Mouse (Mus musculus) kidney, embryonic 16.5 days (tissue): ENCODE measurements at regions not wholly inside any gene's neighbourhood (a gene's known extent, or its start where the extent isn't known, plus 50 kb on each side); places are given as distances from the start of the nearest gene placed in this dataset.
"Not testable (repeated sequence)": the region's sequence is repeated elsewhere in the genome, so short reads cannot be mapped to it uniquely, and the experiment has no call there.

Experiments
- ATAC-seq: fragments of 200-750 bp; cut with Nextera tagmentation; 2 replicates; pipeline ENCODE4 v1.8.0; 2017; ENCODE audit warnings: moderate TSS enrichment; ENCODE audit not compliant: low FRiP score, low TSS enrichment
- H3K27ac ChIP-seq: fragments of 300-500 bp; sonication (generic); 2 replicates; pipeline ENCODE4 v1.5.1; 2014; ENCODE audit warnings: low read length
- H3K27me3 ChIP-seq: fragments of 300-500 bp; sonication (generic); 2 replicates; pipeline ENCODE4 v1.6.1; 2014; ENCODE audit warnings: low read length, control low read depth, mixed read lengths; ENCODE audit not compliant: insufficient read depth
- H3K36me3 ChIP-seq: fragments of 300-500 bp; sonication (generic); 2 replicates; pipeline ENCODE4 v1.6.1; 2014; ENCODE audit warnings: low read length, control low read depth, mixed read lengths; ENCODE audit not compliant: insufficient read depth
- H3K4me1 ChIP-seq: fragments of 300-500 bp; sonication (generic); 2 replicates; pipeline ENCODE4 v1.6.1; 2014; ENCODE audit warnings: low read length, control low read depth, mixed read lengths; ENCODE audit not compliant: insufficient read depth
- H3K4me2 ChIP-seq: fragments of 300-500 bp; sonication (generic); replicated peaks from 2 replicates; pipeline ENCODE4 v1.6.1; 2014; ENCODE audit warnings: low read depth, low read length
- H3K4me3 ChIP-seq: fragments of 300-500 bp; sonication (generic); 2 replicates; pipeline ENCODE4 v1.5.1; 2014; ENCODE audit warnings: mild to moderate bottlenecking, low read length
- H3K9ac ChIP-seq: fragments of 300-500 bp; sonication (generic); replicated peaks from 2 replicates; pipeline ENCODE4 v1.6.1; 2014; ENCODE audit warnings: low read length
- H3K9me3 ChIP-seq: fragments of 300-500 bp; sonication (generic); 2 replicates; pipeline ENCODE4 v1.6.1; 2016; ENCODE audit warnings: low read length, control low read depth
- WGBS: fragments of 180-500 bp; shearing (Covaris S2); extraction: QIAGEN DNeasy Blood & Tissue Kit; methylation state at CpG from one replicate; pipeline ENCODE4 v1.1.7; 2014; 5-methylcytosine and 5-hydroxymethylcytosine counted together

GRCm38 (mm10) chr10:26139100-26140093, 60.5 kb upstream of the Tmem200a start:
- Histone ChIP-seq H3K9me3 (no peaks in the 10 kb centered on the region), H3K4me2 (no peak overlapping the region), H3K4me1 (no peaks in the 10 kb centered on the region), H3K27ac (no peak overlapping the region), H3K36me3 (no peaks in the 10 kb centered on the region), H3K9ac (no peak overlapping the region), H3K4me3 (no peak overlapping the region), H3K27me3 (no peaks in the 10 kb centered on the region)
- ATAC-seq, result peak; percentile 49; the same call in 1 of the 2 replicates
- 38% methylated on average over 12 of the region's 12 CpGs for WGBS

- Histone ChIP-seq H3K9me3 (peaks cover 3% of the 10 kb centered on the region), H3K4me1 (no peaks in the 10 kb centered on the region), H3K9ac (no peak overlapping the region), H3K36me3 (no peaks in the 10 kb centered on the region), H3K4me2 (no peak overlapping the region), H3K27me3 (no peaks in the 10 kb centered on the region), H3K4me3 (no peak overlapping the region), H3K27ac (no peak overlapping the region)
- ATAC-seq, result no peak
- WGBS, result 85% methylated on average over 2 of the region's 2 CpGs
Measured at GRCm38 (mm10) chr10:26152586-26152985, 73.7 kb upstream of the Tmem200a start.

GRCm38 (mm10) chr10:26158786-26159185, 70.7 kb upstream of the Samd3 start:
- H3K27me3 ChIP-seq, result no peaks in the 10 kb centered on the region

GRCm38 (mm10) chr10:26161139-26161538, 68.4 kb upstream of the Samd3 start:
- not testable (repeated sequence) for H3K9me3 ChIP-seq, ATAC-seq, H3K4me2 ChIP-seq, H3K4me1 ChIP-seq, H3K9ac ChIP-seq, H3K4me3 ChIP-seq, H3K27ac ChIP-seq, H3K27me3 ChIP-seq, H3K36me3 ChIP-seq

More at GRCm38 (mm10) chr10:26158786-26159185, 70.7 kb upstream of the Samd3 start:
- Histone ChIP-seq H3K4me1 (no peaks in the 10 kb centered on the region), H3K36me3 (no peaks in the 10 kb centered on the region), H3K4me2 (no peak overlapping the region), H3K9me3 (no peaks in the 10 kb centered on the region), H3K9ac (no peak overlapping the region), H3K4me3 (no peak overlapping the region), H3K27ac (no peak overlapping the region)
- no peak for ATAC-seq
- 39% methylated on average over 3 of the region's 3 CpGs for WGBS

GRCm38 (mm10) chr10:26164531-26164930, 65.0 kb upstream of the Samd3 start:
- H3K9ac ChIP-seq, result no peak overlapping the region
- ATAC-seq, result no peak
- H3K9me3 ChIP-seq, result no peaks in the 10 kb centered on the region
- H3K4me2 ChIP-seq, result no peak overlapping the region
- no peaks in the 10 kb centered on the region for H3K4me1 ChIP-seq
- WGBS, result 83% methylated on average over 2 of the region's 2 CpGs
- H3K4me3 ChIP-seq, result no peak overlapping the region
- H3K27me3 ChIP-seq, result no peaks in the 10 kb centered on the region
- H3K27ac ChIP-seq, result no peak overlapping the region
- no peaks in the 10 kb centered on the region for H3K36me3 ChIP-seq

- no peak overlapping the region for H3K4me2 ChIP-seq
- no peaks in the 10 kb centered on the region for H3K4me1 ChIP-seq
- H3K9me3 ChIP-seq, result no peaks in the 10 kb centered on the region
- no peak overlapping the region for H3K27ac ChIP-seq
- no peak for ATAC-seq
- H3K9ac ChIP-seq, result no peak overlapping the region
- 78% methylated on average over 1 of the region's 1 CpGs for WGBS
- H3K4me3 ChIP-seq, result no peak overlapping the region
- no peaks in the 10 kb centered on the region for H3K36me3 ChIP-seq
- no peaks in the 10 kb centered on the region for H3K27me3 ChIP-seq
Measured at GRCm38 (mm10) chr10:26177591-26177990, 51.9 kb upstream of the Samd3 start.

- Histone ChIP-seq H3K4me2 (no peak overlapping the region), H3K9me3 (no peaks in the 10 kb centered on the region), H3K27ac (no peak overlapping the region), H3K36me3 (no peaks in the 10 kb centered on the region), H3K4me1 (no peaks in the 10 kb centered on the region), H3K4me3 (no peak overlapping the region), H3K9ac (no peak overlapping the region), H3K27me3 (no peaks in the 10 kb centered on the region)
- ATAC-seq, result no peak
- 79% methylated on average over 3 of the region's 3 CpGs for WGBS
Measured at GRCm38 (mm10) chr10:26178356-26178755, 51.2 kb upstream of the Samd3 start.
